Mouse (Mus musculus) heart, adult 9 months (tissue): ENCODE results near the gene Cmip.

ENCODE experiments used
- DNase-seq, 2 experiments: peaks; one replicate each; pipeline ENCODE4 v3.0.0; 2022; ENCODE audit warnings: low spot score in 2 of 2

Cmip gene

GRCm38 (mm10) chr8:117467466-117467865 lies 210.6 kb downstream of the Cmip start:
- DNase-seq: no peak

DNA sequence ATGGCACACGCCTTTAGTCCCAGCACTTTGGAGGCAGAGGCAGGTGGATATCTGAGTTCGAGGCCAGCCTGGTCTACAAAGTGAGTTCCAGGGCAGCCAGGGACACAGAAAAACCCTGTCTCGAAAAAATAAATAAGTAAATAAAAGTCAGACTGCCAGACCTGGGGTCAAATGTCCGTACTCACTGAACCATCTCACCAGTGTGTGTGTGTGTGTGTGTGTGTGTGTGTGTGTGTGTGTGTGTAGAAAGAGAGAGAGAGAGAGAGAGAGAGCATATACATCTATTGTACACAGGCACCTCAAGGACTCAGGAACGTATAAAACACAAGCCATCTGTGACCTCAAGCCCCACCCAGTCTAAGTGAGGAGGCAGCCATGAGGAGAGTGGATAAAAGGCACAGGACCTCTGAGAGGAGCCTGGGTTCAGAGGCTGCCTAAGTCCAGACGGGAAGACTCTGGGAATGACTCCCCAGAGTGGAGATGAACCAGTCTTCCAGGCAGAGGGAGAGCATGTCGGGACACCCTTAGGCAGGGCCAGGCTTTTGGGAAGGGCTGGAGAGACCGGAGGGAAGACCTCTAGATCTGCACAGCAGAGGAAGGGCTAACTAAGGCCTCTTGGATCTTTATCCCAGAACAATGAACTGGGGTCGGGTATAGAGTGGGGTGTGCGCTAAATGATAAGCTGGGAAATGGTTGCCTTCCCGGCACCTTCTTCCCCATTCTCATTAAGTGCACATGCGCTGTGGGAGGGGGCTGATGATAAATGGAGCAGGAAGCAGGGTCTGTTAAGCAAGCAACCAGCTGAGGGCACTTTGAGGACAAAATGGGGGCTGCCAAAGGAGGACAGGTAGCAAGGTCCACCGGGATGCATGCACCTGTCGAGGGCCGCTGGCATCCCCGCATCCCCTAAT lies 212.8 kb downstream of the Cmip start:
- no peak for DNase-seq

GRCm38 (mm10) chr8:117470342-117470781 lies 213.5 kb downstream of the Cmip start:
- peak; percentile 60 to 67 for DNase-seq

DNA sequence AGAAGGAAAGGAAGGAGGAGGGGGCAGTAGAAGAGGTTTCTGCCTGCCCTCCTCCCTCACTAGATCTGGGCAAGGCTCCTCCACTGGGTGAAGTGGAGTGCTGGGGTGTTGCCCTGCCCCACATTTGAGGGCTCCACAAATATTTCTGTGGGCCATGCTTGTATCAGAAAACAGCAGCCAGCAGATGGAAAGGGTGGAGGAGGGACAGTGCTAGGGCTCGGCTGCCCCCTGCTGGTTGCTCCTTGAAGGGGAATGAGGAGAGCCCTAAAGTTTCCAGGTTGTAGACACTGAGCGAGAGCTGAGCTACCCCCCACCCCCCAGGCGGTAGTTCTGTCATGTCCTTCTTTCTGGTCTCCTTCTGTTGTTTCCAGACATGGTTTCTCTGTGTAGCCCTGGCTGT lies 214.3 kb downstream of the Cmip start:
- DNase-seq: peak; percentile 21 to 47

DNA sequence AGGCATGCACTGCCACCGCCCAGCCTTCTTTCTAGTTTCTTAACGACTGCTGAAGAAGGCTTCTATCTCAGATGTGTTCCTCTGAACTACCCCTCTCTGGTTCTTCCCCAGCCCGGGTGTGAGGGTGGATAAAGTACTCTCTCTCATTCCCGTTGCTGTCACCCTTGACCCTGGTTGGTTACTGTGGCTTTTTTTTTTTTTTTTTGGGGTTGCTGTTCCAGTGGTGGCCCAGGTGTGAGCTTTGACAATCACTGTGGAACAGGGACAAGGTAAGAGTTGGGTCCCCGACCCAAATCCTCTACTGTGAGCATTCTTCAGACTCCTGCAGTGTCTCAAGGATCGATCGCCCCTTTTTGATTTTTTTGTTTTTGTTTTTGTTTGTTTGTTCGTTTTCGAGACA lies 214.8 kb downstream of the Cmip start:
- DNase-seq: no peak

DNA sequence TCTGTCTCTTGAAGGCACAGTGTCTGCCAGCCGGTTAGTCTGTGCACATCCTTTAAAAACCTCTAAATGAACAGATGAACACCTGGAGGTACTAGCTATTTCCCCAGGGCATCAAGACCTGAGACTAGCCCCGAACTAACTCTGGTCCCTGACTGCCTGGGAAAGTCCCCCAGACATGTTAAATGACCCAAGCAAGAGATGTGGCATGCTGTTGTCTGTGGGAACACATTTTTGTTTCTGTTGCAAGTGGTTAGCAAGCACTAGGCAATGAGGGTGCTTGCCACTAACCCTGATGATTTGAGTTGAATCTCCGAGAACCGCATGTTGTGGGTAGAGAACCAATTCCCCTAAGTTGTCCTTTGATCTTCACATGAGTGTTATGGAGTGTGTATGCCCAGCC lies 215.5 kb downstream of the Cmip start:
- DNase-seq: no peak

- DNase-seq: peak; percentile 77 to 88
Measured at GRCm38 (mm10) chr8:117474944-117475343, 218.1 kb downstream of the Cmip start.

- DNase-seq: peak in 1 of 2 experiments; percentile 53
Measured at GRCm38 (mm10) chr8:117475819-117476218, 219.0 kb downstream of the Cmip start.

DNA sequence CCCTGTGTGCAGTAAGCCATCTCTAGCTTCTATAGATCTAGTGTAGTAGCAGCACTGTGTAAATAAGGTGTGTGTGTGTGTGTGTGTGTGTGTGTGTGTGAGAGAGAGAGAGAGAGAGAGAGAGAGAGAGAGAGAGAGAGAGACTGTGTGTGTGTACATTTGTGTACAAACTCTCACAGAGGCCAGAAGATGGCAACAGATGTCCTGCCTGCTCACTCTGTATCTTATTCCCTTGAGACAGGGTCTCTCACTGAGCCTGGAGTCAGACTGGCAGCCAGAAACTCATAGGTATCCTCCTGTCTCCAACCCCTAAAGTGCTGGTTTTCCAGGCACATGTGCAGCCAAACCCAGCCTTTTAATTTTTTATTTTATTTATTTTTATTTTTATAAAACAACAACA lies 221.2 kb downstream of the Cmip start:
- no peak for DNase-seq

- no peak for DNase-seq
Measured at GRCm38 (mm10) chr8:117479996-117480395, 223.1 kb downstream of the Cmip start.

- DNase-seq: no peak
Measured at GRCm38 (mm10) chr8:117480516-117480915, 223.7 kb downstream of the Cmip start.

DNA sequence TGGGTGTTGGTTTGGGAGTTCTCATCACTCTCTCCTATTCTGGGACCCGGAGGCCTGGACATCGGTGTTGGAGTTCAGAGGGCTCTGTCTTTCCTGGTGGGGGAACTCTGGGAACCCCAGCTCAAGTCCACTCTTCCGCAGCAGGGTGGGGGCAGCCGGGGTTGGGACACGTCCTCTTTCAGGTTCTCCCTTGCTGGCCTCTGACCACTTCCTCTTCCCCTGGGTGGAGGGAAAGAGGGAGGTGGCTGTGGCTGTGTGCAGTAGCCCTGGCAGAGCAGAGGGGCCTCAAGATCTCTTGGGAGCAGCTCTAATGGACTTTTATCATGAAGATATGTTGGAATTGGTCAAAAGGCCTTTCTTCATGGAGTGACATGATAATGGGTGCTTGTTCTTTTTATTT lies 225.0 kb downstream of the Cmip start:
- DNase-seq: peak in 1 of 2 experiments; percentile 46

DNA sequence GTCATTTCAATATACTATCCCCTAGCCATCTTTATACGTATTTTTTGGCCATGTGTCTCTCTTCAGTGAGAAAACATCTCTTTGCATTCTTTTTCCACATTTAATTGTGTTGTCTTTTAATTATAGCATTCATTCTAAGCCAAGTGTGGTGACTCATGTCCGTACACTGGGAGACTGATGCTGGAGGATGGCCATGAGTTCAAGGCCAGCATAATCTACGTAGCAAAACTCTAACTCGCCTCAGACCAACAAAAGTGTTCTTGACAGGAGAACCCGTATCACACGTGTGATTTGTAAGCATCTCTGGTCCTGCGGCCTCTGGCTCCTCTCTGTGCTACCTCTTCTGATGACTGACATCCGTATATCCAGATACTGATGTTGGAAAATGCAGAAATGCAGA lies 227.9 kb downstream of the Cmip start:
- DNase-seq: no peak

DNA sequence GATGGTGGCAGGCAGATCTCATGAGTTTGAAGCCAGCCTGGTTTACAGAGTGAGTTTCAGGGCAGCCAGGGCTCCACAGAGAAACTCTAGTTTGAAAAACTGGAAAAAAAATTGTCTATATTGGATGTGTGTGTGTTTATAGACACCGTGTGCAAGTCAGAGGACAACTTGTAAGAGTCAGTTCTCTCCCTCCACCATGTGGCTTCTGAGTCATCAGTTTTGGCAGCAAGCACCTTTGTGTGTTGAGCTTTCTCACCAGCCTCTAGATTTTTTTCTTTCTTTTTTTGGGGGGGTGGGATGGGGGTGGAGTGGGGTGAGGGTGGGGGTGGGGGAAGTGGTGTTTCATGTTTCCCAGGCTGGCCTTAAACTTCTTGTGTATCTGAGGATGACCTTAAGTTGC lies 228.5 kb downstream of the Cmip start:
- no peak for DNase-seq

DNA sequence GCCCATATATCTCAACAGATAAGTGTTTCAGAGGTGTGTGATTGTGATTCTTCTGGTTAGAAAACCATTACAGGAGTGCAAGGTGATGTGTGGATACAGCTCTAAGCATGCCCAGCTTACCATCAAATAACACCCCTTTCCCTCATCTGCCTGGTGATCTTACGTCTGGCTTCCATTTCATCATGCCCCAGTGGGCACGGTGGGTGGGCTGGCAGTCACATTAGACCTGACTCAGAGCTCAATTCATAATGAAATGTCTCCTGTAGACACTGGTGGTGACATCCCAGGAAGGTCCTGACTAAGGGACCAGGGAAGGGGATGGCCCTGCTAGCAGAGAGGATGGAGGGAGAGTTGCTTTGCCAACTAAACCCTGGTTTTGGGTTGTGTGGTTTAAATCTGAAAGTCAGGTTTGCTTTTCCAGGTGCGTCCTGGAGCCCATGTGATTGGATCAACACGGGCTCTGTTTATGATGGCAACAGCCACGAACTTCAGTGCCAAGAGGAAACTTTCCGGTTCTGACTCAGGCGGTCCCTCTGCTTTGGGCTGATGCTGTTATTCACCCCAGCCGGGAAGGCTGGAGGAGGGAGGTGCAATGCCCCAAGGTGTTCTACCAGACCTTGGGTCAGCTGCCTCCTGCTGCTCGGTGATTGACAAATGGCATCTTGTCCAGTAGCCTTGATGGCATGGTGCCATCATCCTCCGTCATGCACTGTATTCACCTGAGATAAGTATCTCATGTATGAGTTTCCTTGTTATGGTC lies 231.6 kb downstream of the Cmip start:
- DNase-seq: no peak

DNA sequence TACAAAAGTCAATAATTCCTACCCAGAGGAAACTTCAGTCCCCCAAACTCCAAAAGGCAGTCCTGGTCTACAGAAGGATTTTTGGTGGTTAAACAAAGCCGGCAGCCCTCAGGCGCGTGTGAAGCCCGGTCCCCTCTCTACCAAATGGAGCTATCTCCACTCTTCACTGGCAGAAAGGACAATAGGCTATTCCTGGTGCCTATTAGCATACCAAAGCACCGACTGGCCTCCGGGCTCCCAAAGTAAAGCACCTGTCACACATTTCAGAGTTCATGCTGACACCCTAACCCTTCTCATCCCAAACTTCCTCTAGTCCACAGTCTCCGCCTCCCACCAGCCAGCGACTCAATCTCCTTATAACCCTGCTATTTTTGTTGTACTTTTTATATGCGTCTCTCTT lies 236.7 kb downstream of the Cmip start:
- no peak for DNase-seq

DNA sequence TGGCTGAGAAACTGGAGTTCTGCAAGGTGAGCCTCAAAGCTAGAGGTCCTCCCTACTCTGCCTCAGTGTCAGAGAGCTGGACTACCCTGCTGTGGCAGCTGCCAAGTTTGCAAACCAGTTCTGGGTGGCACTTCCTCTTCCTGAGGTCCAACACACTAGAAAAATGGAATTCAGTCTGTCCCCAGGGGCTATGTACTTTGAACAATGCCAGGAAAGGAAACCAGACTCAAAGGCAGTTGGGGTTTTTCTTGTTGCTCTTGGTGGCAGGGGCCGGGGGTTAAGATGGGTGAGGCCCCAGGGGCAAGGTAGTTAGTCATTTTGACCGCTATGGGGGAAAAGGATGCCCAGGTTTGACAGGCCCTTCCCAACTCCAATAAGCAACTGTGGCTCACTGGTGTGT lies 238.0 kb downstream of the Cmip start:
- no peak for DNase-seq

- peak; percentile 26 to 46 for DNase-seq
Measured at GRCm38 (mm10) chr8:117498179-117498914, 241.5 kb downstream of the Cmip start, which contains the start of gene Plcg2. Gene Plcg2, plus strand, starts transcription at chr8:117498291.

- DNase-seq: no peak
Measured at GRCm38 (mm10) chr8:117498915-117499540, 242.2 kb downstream of the Cmip start.

- no peak for DNase-seq
Measured at GRCm38 (mm10) chr8:117500232-117500823, 243.5 kb downstream of the Cmip start.

GRCm38 (mm10) chr8:117501323-117501722 lies 244.5 kb downstream of the Cmip start:
- DNase-seq: peak in 1 of 2 experiments; percentile 15
